Mouse (Mus musculus) heart, embryonic 14.5 days (tissue): ENCODE data around the gene Rhot1. TPM values are rescaled to one million over a fixed set of nuclear protein-coding genes. Genes with fewer than 3 reads are reported as not detected.
"Not testable (repeated sequence)": the region's sequence is repeated elsewhere in the genome, so short reads cannot be mapped to it uniquely, and the experiment has no call there.

ENCODE experiments used
- ATAC-seq: fragments of 200-750 bp; cut with Nextera tagmentation; 2 replicates; pipeline ENCODE4 v1.8.0; 2017; ENCODE audit warnings: low read depth, moderate TSS enrichment; ENCODE audit not compliant: insufficient number of reproducible peaks, insufficient read depth, low FRiP score
- H3K27ac ChIP-seq, 2 experiments: fragments of 200-500 bp in 1 of 2; fragments of 300-500 bp in 1 of 2; sonication (generic) in 1 of 2; replicated peaks in 1 of 2; 2 replicates each; pipeline ENCODE4 v1.5.1; 2012 to 2014; ENCODE audit warnings: low read depth in 2 of 2, low read length in 2 of 2, control low read depth in 1 of 2, mild to moderate bottlenecking in 1 of 2, mixed read lengths in 1 of 2; ENCODE audit not compliant: control insufficient read depth in 1 of 2, insufficient read depth in 1 of 2
- H3K27me3 ChIP-seq: fragments of 300-500 bp; sonication (generic); 2 replicates; pipeline ENCODE4 v1.6.1; 2014; ENCODE audit warnings: mild to moderate bottlenecking, low read length, control low read depth; ENCODE audit not compliant: control insufficient read depth, insufficient read depth
- H3K36me3 ChIP-seq: fragments of 300-500 bp; sonication (generic); 2 replicates; pipeline ENCODE4 v1.6.1; 2014; ENCODE audit warnings: mild to moderate bottlenecking, control low read depth, low read length, mixed read lengths; ENCODE audit not compliant: control insufficient read depth, insufficient read depth
- H3K4me1 ChIP-seq, 2 experiments: fragments of 200-500 bp in 1 of 2; fragments of 300-500 bp in 1 of 2; sonication (generic) in 1 of 2; 2 replicates each; pipeline ENCODE4 v1.6.1; 2012 to 2014; ENCODE audit warnings: low read length in 2 of 2, control low read depth in 1 of 2, mixed read lengths in 1 of 2; ENCODE audit not compliant: control insufficient read depth in 2 of 2, insufficient read depth in 2 of 2
- H3K4me2 ChIP-seq: fragments of 300-500 bp; sonication (generic); 2 replicates; pipeline ENCODE4 v1.6.1; 2014; ENCODE audit warnings: mild to moderate bottlenecking, low read length
- H3K4me3 ChIP-seq, 2 experiments: fragments of 200-500 bp in 1 of 2; fragments of 300-500 bp in 1 of 2; sonication (generic) in 1 of 2; 2 replicates each; pipeline ENCODE4 v1.5.1; 2012 to 2014; ENCODE audit warnings: low read length in 2 of 2, mild to moderate bottlenecking in 2 of 2, control low read depth in 1 of 2, low read depth in 1 of 2, moderate library complexity in 1 of 2; ENCODE audit not compliant: control insufficient read depth in 1 of 2, insufficient read depth in 1 of 2
- H3K9ac ChIP-seq: fragments of 300-500 bp; sonication (generic); 2 replicates; pipeline ENCODE4 v1.6.1; 2014; ENCODE audit warnings: mild to moderate bottlenecking, low read length
- H3K9me3 ChIP-seq: fragments of 300-500 bp; sonication (generic); 2 replicates; pipeline ENCODE4 v1.6.1; 2016; ENCODE audit warnings: low read length, control low read depth; ENCODE audit not compliant: control insufficient read depth
- WGBS: fragments of 180-500 bp; shearing (Covaris S2); extraction: QIAGEN DNeasy Blood & Tissue Kit; methylation state at CpG from one replicate; pipeline ENCODE4 v1.1.7; 2014; 5-methylcytosine and 5-hydroxymethylcytosine counted together
- polyA plus RNA-seq: library from polyadenylated mRNA; unstranded; fragments of >200 nt; fragmentation: Nextera tagmentation; extraction: Ambion mirVana; gene quantifications from 2 replicates; pipeline ENCODE4 v1.2.1, GENCODE M21; 2014

The Rhot1 gene
- polyA plus RNA-seq, 1 experiment from 2014 or later: 75.2 TPM

GRCm38 (mm10) chr11:80212282-80212681 lies 3.5 kb downstream of the Rhot1 start:
- WGBS: 92% methylated on average over 2 of the region's 2 CpGs
- no peak overlapping the region for H3K9ac ChIP-seq
- no peak for ATAC-seq
- H3K4me1 ChIP-seq: peaks cover 2 to 10% of the 10 kb centered on the region in 2 experiments; a peak in 3 of 4 replicates
- no peak overlapping the region for H3K4me2 ChIP-seq
- H3K4me3 ChIP-seq: no peak overlapping the region
- no peaks in the 10 kb centered on the region for H3K9me3 ChIP-seq
- H3K27me3 ChIP-seq: no peaks in the 10 kb centered on the region
- peaks cover 29% of the 10 kb centered on the region for H3K36me3 ChIP-seq
- no peak overlapping the region for H3K27ac ChIP-seq

- Histone ChIP-seq H3K36me3 (peaks cover 36% of the 10 kb centered on the region), H3K4me3 (no peak overlapping the region), H3K9ac (no peak overlapping the region), H3K9me3 (no peaks in the 10 kb centered on the region), H3K27me3 (no peaks in the 10 kb centered on the region), H3K4me2 (no peak overlapping the region), H3K4me1 (peaks cover 2 to 6% of the 10 kb centered on the region in 2 experiments; a peak in 3 of 4 replicates), H3K27ac (no peak overlapping the region)
- ATAC-seq: no peak
- 90% methylated on average over 3 of the region's 3 CpGs for WGBS
These were observed 6.5 kb downstream of the Rhot1 start for GRCm38 (mm10) chr11:80215291-80215690.

- Histone ChIP-seq H3K4me2 (no peak overlapping the region), H3K27ac (no peak overlapping the region), H3K27me3 (no peaks in the 10 kb centered on the region), H3K9me3 (no peaks in the 10 kb centered on the region), H3K4me1 (no peaks in the 10 kb centered on the region), H3K36me3 (peaks cover 56% of the 10 kb centered on the region), H3K4me3 (no peak overlapping the region), H3K9ac (no peak overlapping the region)
- 82% methylated on average over 11 of the region's 11 CpGs for WGBS
- ATAC-seq: no peak
These were observed 10.0 kb downstream of the Rhot1 start for GRCm38 (mm10) chr11:80218657-80219293.

- H3K27ac ChIP-seq, H3K27me3 ChIP-seq, H3K9me3 ChIP-seq, H3K4me1 ChIP-seq, H3K4me2 ChIP-seq, H3K4me3 ChIP-seq, ATAC-seq, H3K9ac ChIP-seq: not testable (repeated sequence)
- H3K36me3 ChIP-seq: peaks cover 87% of the 10 kb centered on the region
- 84% methylated on average over 5 of the region's 5 CpGs for WGBS
These were observed 21.2 kb downstream of the Rhot1 start for GRCm38 (mm10) chr11:80230066-80230465.

GRCm38 (mm10) chr11:80237278-80237677 lies 28.5 kb downstream of the Rhot1 start:
- Histone ChIP-seq H3K27ac (no peak overlapping the region), H3K27me3 (no peaks in the 10 kb centered on the region), H3K9me3 (no peaks in the 10 kb centered on the region), H3K36me3 (peaks cover 67% of the 10 kb centered on the region), H3K9ac (no peak overlapping the region), H3K4me1 (no peaks in the 10 kb centered on the region), H3K4me3 (no peak overlapping the region), H3K4me2 (no peak overlapping the region)
- WGBS: 57% methylated on average over 3 of the region's 3 CpGs
- no peak for ATAC-seq

GRCm38 (mm10) chr11:80238306-80238705 lies 29.5 kb downstream of the Rhot1 start:
- WGBS: 50% methylated on average over 4 of the region's 4 CpGs
- Histone ChIP-seq H3K9me3 (no peaks in the 10 kb centered on the region), H3K4me1 (no peaks in the 10 kb centered on the region), H3K27me3 (no peaks in the 10 kb centered on the region), H3K27ac (no peak overlapping the region), H3K9ac (no peak overlapping the region), H3K4me3 (no peak overlapping the region), H3K4me2 (no peak overlapping the region), H3K36me3 (peaks cover 67% of the 10 kb centered on the region)
- ATAC-seq: no peak

GRCm38 (mm10) chr11:80247026-80247425 lies 38.2 kb downstream of the Rhot1 start:
- Histone ChIP-seq H3K4me2 (no peak overlapping the region), H3K27me3 (no peaks in the 10 kb centered on the region), H3K9ac (no peak overlapping the region), H3K4me3 (no peak overlapping the region), H3K27ac (no peak overlapping the region), H3K4me1 (peaks cover 3 to 9% of the 10 kb centered on the region in 2 experiments; a peak in 3 of 4 replicates), H3K9me3 (no peaks in the 10 kb centered on the region), H3K36me3 (peaks cover 94% of the 10 kb centered on the region)
- ATAC-seq: no peak

GRCm38 (mm10) chr11:80248531-80248930 lies 39.7 kb downstream of the Rhot1 start:
- no peak overlapping the region for H3K4me2 ChIP-seq
- no peak overlapping the region for H3K27ac ChIP-seq
- WGBS: 91% methylated on average over 3 of the region's 3 CpGs
- peaks cover 3 to 9% of the 10 kb centered on the region in 2 experiments; a peak in 3 of 4 replicates for H3K4me1 ChIP-seq
- H3K36me3 ChIP-seq: peaks cover 92% of the 10 kb centered on the region
- no peak overlapping the region for H3K9ac ChIP-seq
- H3K9me3 ChIP-seq: no peaks in the 10 kb centered on the region
- H3K27me3 ChIP-seq: no peaks in the 10 kb centered on the region
- no peak overlapping the region for H3K4me3 ChIP-seq
- no peak for ATAC-seq
